Comparison of ENCODE assay signal across 8 mouse cellular contexts in the genomic region with DNA sequence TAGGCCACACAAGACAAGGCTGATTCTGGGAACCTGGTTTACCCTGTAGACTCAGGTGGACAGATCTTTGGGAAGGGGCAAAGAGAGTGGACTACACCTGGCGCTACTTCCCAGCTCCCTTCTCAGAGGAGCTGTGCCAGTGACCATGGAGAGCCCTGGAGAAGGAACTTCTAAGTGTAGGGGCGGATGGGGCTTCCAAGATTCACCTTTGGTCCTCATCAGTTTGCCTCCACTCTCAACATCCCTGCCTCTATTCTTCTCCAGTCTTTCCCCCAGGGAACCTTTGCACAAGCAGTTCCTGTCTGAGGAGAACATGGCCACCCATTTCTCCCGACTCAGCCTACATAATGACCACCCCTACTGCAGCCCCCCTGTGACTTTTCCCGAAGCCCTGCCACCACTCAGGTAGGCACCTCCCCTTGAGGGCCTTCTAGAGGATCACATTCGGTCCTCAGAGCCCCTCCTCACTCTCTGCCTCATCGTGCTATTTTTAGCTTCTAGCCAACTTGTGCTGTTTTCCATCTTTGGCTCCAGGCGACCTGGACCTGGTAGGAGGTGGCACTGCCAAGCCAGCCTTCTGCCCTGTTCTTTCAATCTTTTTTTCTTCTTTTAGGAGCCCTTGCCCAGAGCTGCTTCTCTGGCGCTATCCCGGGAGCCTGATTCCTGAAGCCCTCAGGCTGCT. TPM values are rescaled to one million over a fixed set of nuclear protein-coding genes. Genes with fewer than 3 reads are reported as not detected.
A peak's percentile ranks its signal among the peaks of the same experiment; 100 is the strongest.
DNase-seq lines count a peak whose midpoint lies in the region; ATAC-seq lines count a peak whose summit lies in the region.

No protein-coding gene starts in this region.

- intact Hi-C loops in left cerebral cortex, postnatal 10 days (cut with DNase I), result no loop called here

- WGBS in forebrain, embryonic 16.5 days, result 36% methylated on average over 9 of the region's 9 CpGs
- WGBS in intestine, embryonic 16.5 days, result 38% methylated on average over 9 of the region's 9 CpGs
- 39% methylated on average over 9 of the region's 9 CpGs for WGBS in midbrain, embryonic 16.5 days

- peaks cover 32% of the 10 kb centered on the region for H3K4me1 ChIP-seq in forebrain, embryonic 16.5 days (replicated peaks; ENCODE audit: control insufficient read depth, insufficient read depth, low read length)
- peaks cover 35% of the 10 kb centered on the region for H3K4me1 ChIP-seq in intestine, embryonic 16.5 days (ENCODE audit: control insufficient read depth, insufficient read depth, low read length)
- peaks cover 35% of the 10 kb centered on the region for H3K4me1 ChIP-seq in midbrain, embryonic 16.5 days (ENCODE audit: control insufficient read depth, insufficient read depth, low read length)

- H3K9ac ChIP-seq in forebrain, embryonic 16.5 days (replicated peaks; ENCODE audit: low read depth, low read length), result peak overlapping the region; percentile 82
- H3K9ac ChIP-seq in intestine, embryonic 16.5 days (ENCODE audit: low read depth, low read length), result peak overlapping the region; percentile 81
- H3K9ac ChIP-seq in midbrain, embryonic 16.5 days (ENCODE audit: low read depth, low read length), result peak overlapping the region; percentile 80

- peaks cover 21% of the 10 kb centered on the region for H3K27me3 ChIP-seq in forebrain, embryonic 16.5 days (replicated peaks; ENCODE audit: control insufficient read depth, insufficient read depth, low read length)
- peaks cover 8% of the 10 kb centered on the region; the same call in 1 of the 2 replicates for H3K27me3 ChIP-seq in intestine, embryonic 16.5 days (replicated peaks; ENCODE audit: control insufficient read depth, insufficient read depth, low read length)
- peaks cover 14% of the 10 kb centered on the region for H3K27me3 ChIP-seq in midbrain, embryonic 16.5 days (ENCODE audit: control insufficient read depth, insufficient read depth, low read depth, low read length)

- H3K27ac ChIP-seq in forebrain, embryonic 16.5 days (ENCODE audit: low read length), result no peak overlapping the region
- peak overlapping the region; percentile 63; the same call in 1 of the 2 replicates for H3K27ac ChIP-seq in intestine, embryonic 16.5 days (ENCODE audit: low read length)
- peak overlapping the region; percentile 87; the same call in 1 of the 2 replicates for H3K27ac ChIP-seq in midbrain, embryonic 16.5 days (ENCODE audit: low read length)

- DNase-seq in kidney, adult 18-20 months, result peak; percentile 39
- DNase-seq in kidney, adult 9 months, result no peak
- DNase-seq in adrenal gland, postnatal 25 days, result peak; percentile 15
- no peak for DNase-seq in left cerebral cortex, postnatal 10 days (ENCODE audit: extremely low spot score in 1 of 2, low spot score in 2 of 2)

- H3K4me3 ChIP-seq in forebrain, embryonic 16.5 days (replicated peaks; ENCODE audit: low read length), result peak overlapping the region; percentile 80
- H3K4me3 ChIP-seq in intestine, embryonic 16.5 days (ENCODE audit: low read length), result peak overlapping the region; percentile 81
- peak overlapping the region; percentile 67 for H3K4me3 ChIP-seq in midbrain, embryonic 16.5 days (ENCODE audit: low read depth, low read length)

- no peaks in the 10 kb centered on the region for H3K9me3 ChIP-seq in forebrain, embryonic 16.5 days (ENCODE audit: control insufficient read depth, low read length)
- H3K9me3 ChIP-seq in intestine, embryonic 16.5 days (ENCODE audit: control insufficient read depth, low read length), result no peaks in the 10 kb centered on the region
- no peaks in the 10 kb centered on the region for H3K9me3 ChIP-seq in midbrain, embryonic 16.5 days (replicated peaks; ENCODE audit: control insufficient read depth, low read length, poor library complexity, severe bottlenecking)

- ATAC-seq in forebrain, embryonic 16.5 days, result no peak
- ATAC-seq in intestine, embryonic 16.5 days, result no peak
- ATAC-seq in midbrain, embryonic 16.5 days, result peak; percentile 9
- ATAC-seq in CD4-positive, CD25-positive, alpha-beta regulatory T cell, adult 4 months, result no peak

- H3K36me3 ChIP-seq in forebrain, embryonic 16.5 days (ENCODE audit: control insufficient read depth, insufficient read depth), result no peaks in the 10 kb centered on the region
- peaks cover 8% of the 10 kb centered on the region for H3K36me3 ChIP-seq in intestine, embryonic 16.5 days (ENCODE audit: control insufficient read depth, insufficient read depth, low read length)
- H3K36me3 ChIP-seq in midbrain, embryonic 16.5 days (ENCODE audit: control insufficient read depth, insufficient read depth, low read length), result 0 out of 2 replicates have a peak, but pooled peaks cover 2% of the 10 kb centered on the region

- peak overlapping the region; percentile 79 for H3K4me2 ChIP-seq in forebrain, embryonic 16.5 days (ENCODE audit: low read length)
- H3K4me2 ChIP-seq in intestine, embryonic 16.5 days (ENCODE audit: low read depth, low read length), result peak overlapping the region; percentile 97
- peak overlapping the region; percentile 59 for H3K4me2 ChIP-seq in midbrain, embryonic 16.5 days (ENCODE audit: low read length)

RNA-seq across cellular contexts. Expression of a gene that starts 0.7 kb away (rescaled TPM):
- 31.2 and 31.8 TPM in 2 replicates for total RNA-seq in adrenal gland, postnatal 25 days (2021)
- polyA plus RNA-seq in forebrain, embryonic 16.5 days (2015; fragmentation: Nextera tagmentation; extraction: Ambion mirVana), result 40.1 and 41.4 TPM in 2 replicates
- polyA plus RNA-seq in intestine, embryonic 16.5 days (2015; fragmentation: Nextera tagmentation; extraction: Ambion mirVana), result 42.4 and 46.1 TPM in 2 replicates
- 34.4 and 36.0 TPM in 2 replicates for polyA plus RNA-seq in midbrain, embryonic 16.5 days (2015; fragmentation: Nextera tagmentation; extraction: Ambion mirVana)
- 1 to 10 TPM; 8.7 to 9.9 TPM for total RNA-seq in left cerebral cortex, postnatal 10 days (2021)
- polyA plus RNA-seq in CD4-positive, CD25-positive, alpha-beta regulatory T cell, adult 4 months (2017; shearing (Covaris generic)), result 10 to 100 TPM; 26.1 to 43.6 TPM

RNA-seq across cellular contexts. Expression of a gene that starts 1.0 kb away (rescaled TPM):
- 139 and 171 TPM in 2 replicates for total RNA-seq in adrenal gland, postnatal 25 days (2021)
- 92.1 and 99.4 TPM in 2 replicates for polyA plus RNA-seq in forebrain, embryonic 16.5 days (2015; fragmentation: Nextera tagmentation; extraction: Ambion mirVana)
- 81.0 and 87.3 TPM in 2 replicates for polyA plus RNA-seq in intestine, embryonic 16.5 days (2015; fragmentation: Nextera tagmentation; extraction: Ambion mirVana)
- 129 and 137 TPM in 2 replicates for polyA plus RNA-seq in midbrain, embryonic 16.5 days (2015; fragmentation: Nextera tagmentation; extraction: Ambion mirVana)
- 100 to 1,000 TPM; 149 to 154 TPM for total RNA-seq in left cerebral cortex, postnatal 10 days (2021)
- polyA plus RNA-seq in CD4-positive, CD25-positive, alpha-beta regulatory T cell, adult 4 months (2017; shearing (Covaris generic)), result 10 to 100 TPM; 71.5 to 72.4 TPM

RNA-seq across cellular contexts. Expression of a gene that starts 2.9 kb away (rescaled TPM):
- 76.5 and 130 TPM in 2 replicates for total RNA-seq in adrenal gland, postnatal 25 days (2021)
- polyA plus RNA-seq in forebrain, embryonic 16.5 days (2015; fragmentation: Nextera tagmentation; extraction: Ambion mirVana), result 2.9 and 4.8 TPM in 2 replicates
- 19.3 and 22.8 TPM in 2 replicates for polyA plus RNA-seq in intestine, embryonic 16.5 days (2015; fragmentation: Nextera tagmentation; extraction: Ambion mirVana)
- polyA plus RNA-seq in midbrain, embryonic 16.5 days (2015; fragmentation: Nextera tagmentation; extraction: Ambion mirVana), result 2.5 and 2.6 TPM in 2 replicates
- total RNA-seq in left cerebral cortex, postnatal 10 days (2021), result 1 to 10 TPM; 3.3 to 4.1 TPM
- polyA plus RNA-seq in CD4-positive, CD25-positive, alpha-beta regulatory T cell, adult 4 months (2017; shearing (Covaris generic)), result 1 to 10 TPM; 5.3 to 6.2 TPM

RNA-seq across cellular contexts. Expression of a gene that starts 4.6 kb away (rescaled TPM):
- not detected in 2 replicates for total RNA-seq in adrenal gland, postnatal 25 days (2021)
- 0.24 and 0.45 TPM in 2 replicates for polyA plus RNA-seq in forebrain, embryonic 16.5 days (2015; fragmentation: Nextera tagmentation; extraction: Ambion mirVana)
- polyA plus RNA-seq in intestine, embryonic 16.5 days (2015; fragmentation: Nextera tagmentation; extraction: Ambion mirVana), result 18.9 and 23.3 TPM in 2 replicates
- polyA plus RNA-seq in midbrain, embryonic 16.5 days (2015; fragmentation: Nextera tagmentation; extraction: Ambion mirVana), result 0.52 and 1.2 TPM in 2 replicates
- not detected for total RNA-seq in left cerebral cortex, postnatal 10 days (2021)
- polyA plus RNA-seq in CD4-positive, CD25-positive, alpha-beta regulatory T cell, adult 4 months (2017; shearing (Covaris generic)), result not detected

RNA-seq across cellular contexts. Expression of a gene that starts 9.4 kb away (rescaled TPM):
- not detected in 2 replicates for total RNA-seq in adrenal gland, postnatal 25 days (2021)
- 1.4 TPM in 2 replicates for polyA plus RNA-seq in forebrain, embryonic 16.5 days (2015; fragmentation: Nextera tagmentation; extraction: Ambion mirVana)
- 1.8 and 1.9 TPM in 2 replicates for polyA plus RNA-seq in intestine, embryonic 16.5 days (2015; fragmentation: Nextera tagmentation; extraction: Ambion mirVana)
- polyA plus RNA-seq in midbrain, embryonic 16.5 days (2015; fragmentation: Nextera tagmentation; extraction: Ambion mirVana), result 0.62 and 0.67 TPM in 2 replicates
- not detected for total RNA-seq in left cerebral cortex, postnatal 10 days (2021)
- polyA plus RNA-seq in CD4-positive, CD25-positive, alpha-beta regulatory T cell, adult 4 months (2017; shearing (Covaris generic)), result not detected

Comparison
In these comparisons a context has a peak if more than half of its experiments do, and no peak if none do; other contexts are left out.
1. DNase-seq: peak in kidney, adult 18-20 months (single experiment) and adrenal gland, postnatal 25 days (single experiment); none in kidney, adult 9 months (single experiment) and left cerebral cortex, postnatal 10 days (0 of 2).
2. Peak in every context shown above with its lines, with median percentiles within 50 percentile points of each other: H3K4me2 ChIP-seq, H3K4me3 ChIP-seq and H3K9ac ChIP-seq.